Mouse (Mus musculus): ENCODE measurements around the gene Olfr452. TPM values are rescaled to one million over a fixed set of nuclear protein-coding genes. Genes with fewer than 3 reads are reported as not detected.

Olfr452 gene
- not detected in 2 replicates for total RNA-seq (2017)

DNA sequence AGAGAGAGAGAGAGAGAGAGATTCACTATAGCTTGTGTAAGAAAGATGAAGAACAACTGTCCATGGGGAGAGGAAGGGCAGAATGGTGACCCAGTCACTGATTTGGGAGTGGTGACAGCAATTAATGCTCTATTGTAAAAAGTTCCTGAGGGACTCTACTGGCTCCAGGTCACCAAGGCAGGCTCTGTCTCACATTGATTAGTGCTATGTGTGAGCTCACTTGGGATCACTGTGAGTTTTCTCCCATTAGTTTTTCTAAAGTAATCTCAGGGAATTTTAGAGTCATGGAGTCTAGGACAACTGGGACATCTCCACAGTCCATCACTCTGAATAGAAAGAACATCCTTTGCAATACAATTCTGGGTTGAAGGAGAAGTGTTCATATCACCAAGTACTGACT lies at the start of gene Olfr452:
Olfr452 (plus strand) TSS at position 301 of the 400 bp plus-strand sequence.
- no peak for ATAC-seq (replicated peaks in 1 of 2; ENCODE audit: insufficient read depth in 1 of 2, low FRiP score in 2 of 2, low TSS enrichment in 1 of 2, low read depth in 1 of 2, poor library complexity in 2 of 2, severe bottlenecking in 2 of 2)

DNA sequence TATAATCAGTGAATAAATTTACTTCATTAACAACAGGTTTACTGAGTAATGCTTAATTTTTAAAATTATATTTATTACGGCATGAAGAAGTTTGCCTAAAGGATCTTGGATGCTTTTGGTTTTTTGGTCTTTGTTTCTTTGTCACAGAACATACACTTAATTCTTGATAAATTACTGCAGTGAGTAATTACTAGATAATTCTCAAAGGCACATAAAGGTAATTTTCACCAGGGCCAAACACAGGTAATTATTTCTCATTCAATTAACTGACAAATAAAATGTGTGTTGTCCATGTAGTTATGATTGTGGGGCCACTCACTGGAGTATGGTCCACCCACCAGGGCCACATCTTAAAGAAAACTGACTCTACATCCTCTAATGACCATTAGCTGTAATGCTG lies 45.8 kb upstream of the Olfr452 start, which contains the start of gene Olfr453:
Olfr453 (plus strand) TSS at position 301 of the 400 bp plus-strand sequence.
- no peak for ATAC-seq (replicated peaks in 1 of 2; ENCODE audit: insufficient read depth in 1 of 2, low FRiP score in 2 of 2, low TSS enrichment in 1 of 2, low read depth in 1 of 2, poor library complexity in 2 of 2, severe bottlenecking in 2 of 2)

DNA sequence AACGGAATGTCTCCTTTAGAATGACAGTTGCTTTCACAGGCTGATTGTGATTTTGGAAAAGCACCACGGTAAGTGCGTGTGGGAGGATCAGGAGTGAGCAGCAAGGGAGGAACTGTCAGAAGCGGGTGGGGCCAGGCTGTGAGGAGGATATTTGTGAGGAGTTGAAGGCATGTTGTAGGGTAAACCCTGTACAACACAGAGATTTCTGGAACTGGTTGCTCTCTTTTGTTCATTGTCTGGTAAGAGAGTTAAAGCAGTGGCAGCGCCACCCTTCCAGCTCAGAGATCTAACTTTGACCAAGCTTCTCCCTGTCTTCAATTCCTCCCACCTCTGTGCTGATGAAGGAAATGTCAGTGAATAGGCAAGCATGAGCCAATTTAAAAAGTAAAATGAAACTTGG lies 42.6 kb upstream of the Olfr452 start:
- no peak for ATAC-seq (replicated peaks in 1 of 2; ENCODE audit: insufficient read depth in 1 of 2, low FRiP score in 2 of 2, low TSS enrichment in 1 of 2, low read depth in 1 of 2, poor library complexity in 2 of 2, severe bottlenecking in 2 of 2)

DNA sequence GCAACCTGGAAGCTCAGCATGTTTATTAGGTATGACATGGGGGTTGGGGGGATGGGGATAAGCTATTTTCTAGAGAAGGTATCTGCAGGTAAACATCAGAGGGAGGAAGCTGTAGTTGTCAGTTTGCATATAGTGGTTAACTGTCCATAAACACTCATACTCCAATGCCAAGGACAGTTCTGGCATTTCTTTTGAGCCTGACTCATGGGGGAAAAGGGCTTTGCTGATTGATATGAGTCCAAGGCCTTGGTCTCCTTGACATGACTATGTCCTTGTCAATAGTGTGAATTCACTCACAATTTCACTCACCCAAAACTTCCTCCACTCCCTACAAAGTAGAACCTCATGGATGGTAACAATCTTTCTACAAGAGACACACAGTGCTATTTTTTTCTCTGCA lies 37.0 kb upstream of the Olfr452 start:
- no peak for ATAC-seq (replicated peaks in 1 of 2; ENCODE audit: insufficient read depth in 1 of 2, low FRiP score in 2 of 2, low TSS enrichment in 1 of 2, low read depth in 1 of 2, poor library complexity in 2 of 2, severe bottlenecking in 2 of 2)

DNA sequence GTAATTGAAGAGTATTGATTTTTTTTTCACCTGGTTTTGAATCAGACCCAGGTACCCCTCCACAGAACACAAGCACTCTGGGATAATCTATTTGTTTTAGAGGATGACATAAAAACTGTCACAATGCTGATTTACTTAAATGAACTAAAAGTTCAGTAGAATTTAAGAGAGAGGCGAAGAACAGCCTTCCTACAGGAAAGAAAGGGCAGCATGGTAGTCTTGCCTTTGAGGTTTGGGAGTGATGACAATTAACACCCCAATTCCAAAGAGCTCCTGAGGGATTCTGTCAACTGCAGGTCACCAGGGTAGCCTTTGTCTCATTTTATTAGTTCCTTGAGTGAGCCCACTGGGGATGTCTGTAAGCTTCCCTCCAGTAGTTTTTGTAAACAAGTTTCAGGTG lies 28.8 kb upstream of the Olfr452 start, which contains the start of gene Olfr38:
Olfr38 (plus strand) TSS at position 301 of the 400 bp plus-strand sequence.
- ATAC-seq (replicated peaks in 1 of 2; ENCODE audit: insufficient read depth in 1 of 2, low FRiP score in 2 of 2, low TSS enrichment in 1 of 2, low read depth in 1 of 2, poor library complexity in 2 of 2, severe bottlenecking in 2 of 2): no peak

DNA sequence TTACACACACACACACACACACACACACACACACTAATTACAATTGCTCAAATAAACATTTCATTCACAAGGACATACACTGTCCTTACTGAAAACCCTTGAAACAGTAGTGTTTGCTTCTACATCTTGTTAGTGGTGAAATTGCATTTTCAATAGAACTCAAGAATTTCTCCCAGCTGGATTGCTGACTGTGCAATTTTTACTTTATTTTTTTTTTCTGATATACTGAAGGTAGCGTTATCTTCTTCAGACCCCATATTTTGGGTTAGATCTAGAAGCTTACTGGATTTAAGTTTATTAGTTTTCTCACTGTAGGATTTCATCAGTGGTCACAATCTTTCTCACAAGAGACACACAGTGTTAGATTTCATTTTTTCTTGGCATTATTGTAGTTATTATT lies 7.8 kb upstream of the Olfr452 start:
- ATAC-seq (replicated peaks in 1 of 2; ENCODE audit: insufficient read depth in 1 of 2, low FRiP score in 2 of 2, low TSS enrichment in 1 of 2, low read depth in 1 of 2, poor library complexity in 2 of 2, severe bottlenecking in 2 of 2): no peak

DNA sequence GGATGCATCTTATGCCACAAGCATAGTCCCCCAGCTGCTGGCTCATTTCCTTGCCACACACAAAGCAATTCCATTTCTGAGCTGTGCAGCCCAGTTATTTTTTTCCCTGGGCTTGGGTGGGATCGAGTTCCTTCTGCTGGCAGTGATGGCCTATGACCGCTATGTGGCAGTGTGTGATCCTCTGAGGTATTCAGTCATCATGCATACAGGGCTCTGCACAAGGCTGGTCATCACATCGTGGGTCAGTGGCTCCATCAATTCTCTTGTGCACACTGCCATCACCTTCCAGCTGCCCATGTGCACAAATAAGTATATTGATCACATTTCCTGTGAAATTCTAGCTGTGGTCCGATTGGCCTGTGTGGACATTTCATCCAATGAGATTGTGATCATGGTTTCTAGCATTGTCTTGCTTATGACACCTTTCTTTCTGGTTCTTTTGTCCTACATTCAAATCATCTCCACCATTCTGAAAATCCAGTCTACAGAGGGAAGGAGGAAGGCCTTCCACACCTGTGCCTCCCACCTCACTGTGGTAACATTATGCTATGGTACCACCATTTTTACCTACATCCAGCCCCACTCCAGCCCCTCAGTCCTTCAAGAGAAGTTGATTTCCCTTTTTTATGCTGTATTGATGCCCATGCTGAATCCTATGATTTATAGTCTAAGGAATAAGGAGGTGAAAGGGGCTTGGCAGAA lies 5.5 kb downstream of the Olfr452 start:
- ATAC-seq (replicated peaks in 1 of 2; ENCODE audit: insufficient read depth in 1 of 2, low FRiP score in 2 of 2, low TSS enrichment in 1 of 2, low read depth in 1 of 2, poor library complexity in 2 of 2, severe bottlenecking in 2 of 2): no peak; a peak in 1 of 4 replicates

DNA sequence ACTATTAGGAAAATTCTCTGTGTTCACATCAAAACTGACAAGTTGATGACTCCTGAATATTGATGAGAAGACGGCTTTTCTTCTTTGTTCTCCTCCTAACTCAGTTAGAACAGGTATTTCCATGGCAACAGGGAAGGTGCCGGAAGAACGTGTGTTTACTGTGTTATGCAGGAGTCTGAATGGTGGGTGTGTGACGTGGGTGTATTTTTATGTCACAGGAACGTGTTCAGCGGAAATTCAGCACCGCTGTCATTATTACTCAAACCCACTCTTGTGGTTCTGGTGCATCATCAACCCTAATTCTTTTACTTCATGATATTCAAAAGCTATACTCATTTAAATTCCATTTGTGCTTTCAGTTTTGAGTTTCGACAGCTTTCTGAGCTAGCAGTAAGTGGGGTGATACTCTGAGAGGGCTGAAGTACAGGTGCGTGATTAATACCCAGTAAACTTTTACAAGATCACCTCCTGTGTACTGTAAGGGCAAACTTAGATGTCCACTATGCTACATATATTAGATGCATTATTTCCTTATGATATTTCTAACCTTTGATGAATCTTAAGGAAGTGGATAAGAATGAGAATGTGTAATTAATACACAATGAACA lies 6.2 kb downstream of the Olfr452 start:
- ATAC-seq (replicated peaks in 1 of 2; ENCODE audit: insufficient read depth in 1 of 2, low FRiP score in 2 of 2, low TSS enrichment in 1 of 2, low read depth in 1 of 2, poor library complexity in 2 of 2, severe bottlenecking in 2 of 2): no peak

DNA sequence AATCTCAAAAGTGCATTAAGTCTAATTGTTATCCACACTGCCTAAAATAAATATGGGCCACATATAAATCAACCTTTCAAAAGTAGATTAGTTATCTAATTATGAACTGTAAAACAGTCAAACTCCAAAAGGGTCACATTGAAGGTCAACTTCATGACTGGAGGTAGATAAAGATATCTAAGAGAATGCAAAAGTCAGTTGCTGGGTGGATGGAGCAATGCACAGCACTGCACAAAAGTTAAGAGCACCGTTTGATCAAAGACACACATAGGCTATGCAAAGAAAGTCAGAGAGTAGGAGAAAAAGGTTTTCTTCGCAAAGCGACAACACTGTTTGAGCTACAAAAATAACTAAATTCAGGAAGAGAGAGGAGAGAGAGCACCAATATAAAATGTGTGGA lies 10.1 kb downstream of the Olfr452 start:
- no peak for ATAC-seq (replicated peaks in 1 of 2; ENCODE audit: insufficient read depth in 1 of 2, low FRiP score in 2 of 2, low TSS enrichment in 1 of 2, low read depth in 1 of 2, poor library complexity in 2 of 2, severe bottlenecking in 2 of 2)

DNA sequence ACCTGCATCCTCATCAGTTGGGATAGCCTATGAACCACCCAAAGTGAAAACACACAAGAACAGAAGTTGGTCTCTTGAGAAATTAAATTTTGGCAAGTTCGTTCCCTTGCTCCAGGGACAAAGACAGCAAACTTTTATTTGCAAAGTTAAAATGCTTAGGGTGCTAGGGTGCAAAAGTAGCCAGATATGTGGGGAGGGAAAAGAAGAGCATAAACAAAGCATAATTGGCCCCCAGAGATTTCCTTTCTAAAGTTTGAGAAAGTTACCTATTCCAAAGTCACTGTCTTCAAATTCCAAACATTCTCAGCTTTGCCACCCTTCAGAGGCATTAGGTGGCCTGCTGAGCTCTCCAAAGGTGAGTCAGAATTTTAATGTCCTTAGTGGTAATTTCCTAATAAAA lies 26.7 kb downstream of the Olfr452 start, which contains the start of gene Olfr450:
Olfr450 (plus strand) TSS at position 301 of the 400 bp plus-strand sequence.
- ATAC-seq (replicated peaks in 1 of 2; ENCODE audit: insufficient read depth in 1 of 2, low FRiP score in 2 of 2, low TSS enrichment in 1 of 2, low read depth in 1 of 2, poor library complexity in 2 of 2, severe bottlenecking in 2 of 2): no peak

DNA sequence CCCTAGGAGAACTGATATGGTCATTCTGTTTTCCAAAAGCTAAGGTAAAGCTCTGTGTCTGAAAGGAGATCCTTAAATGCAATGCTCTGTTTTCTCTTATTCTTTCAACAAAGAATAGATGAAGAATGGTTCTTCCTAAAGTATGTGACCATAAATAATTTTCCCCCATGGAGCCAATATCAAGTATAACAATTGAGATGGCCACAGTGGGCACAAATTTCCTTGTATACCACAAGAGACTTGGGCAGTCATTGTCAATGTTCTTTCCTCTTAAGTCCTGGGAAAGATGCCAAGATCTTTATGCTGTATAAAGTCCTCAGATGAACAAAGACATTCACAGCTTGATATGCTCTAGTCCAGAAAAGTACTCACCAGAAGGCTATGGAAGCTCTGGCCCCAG lies 49.2 kb downstream of the Olfr452 start, which contains the start of gene Olfr449:
Olfr449 (plus strand) TSS at position 301 of the 400 bp plus-strand sequence.
- no peak for ATAC-seq (replicated peaks in 1 of 2; ENCODE audit: insufficient read depth in 1 of 2, low FRiP score in 2 of 2, low TSS enrichment in 1 of 2, low read depth in 1 of 2, poor library complexity in 2 of 2, severe bottlenecking in 2 of 2)

Other genes with a start within 250 kb of the Olfr452 start
- not detected in 2 replicates for gene Olfr455, start 237.5 kb upstream of the Olfr452 start, total RNA-seq (2017)
- gene Tcaf3, start 187.4 kb upstream of the Olfr452 start, total RNA-seq (2017): not detected in 2 replicates
- 0.20 and 1.3 TPM in 2 replicates for gene Tcaf2, start 139.8 kb upstream of the Olfr452 start, total RNA-seq (2017)
- gene Tcaf1, start 75.0 kb upstream of the Olfr452 start, total RNA-seq (2017): 3.0 and 12.7 TPM in 2 replicates
- not detected in 2 replicates for gene Olfr453, start 45.7 kb upstream of the Olfr452 start, total RNA-seq (2017)
- gene Olfr38, start 28.7 kb upstream of the Olfr452 start, total RNA-seq (2017): not detected in 2 replicates
- not detected in 2 replicates for gene Olfr450, start 26.8 kb downstream of the Olfr452 start, total RNA-seq (2017)
- not detected in 2 replicates for gene Olfr449, start 49.3 kb downstream of the Olfr452 start, total RNA-seq (2017)
- gene Olfr448, start 105.3 kb downstream of the Olfr452 start, total RNA-seq (2017): not detected in 2 replicates
- gene Olfr447, start 123.8 kb downstream of the Olfr452 start, total RNA-seq (2017): not detected in 2 replicates
- not detected in 2 replicates for gene Olfr446, start 136.3 kb downstream of the Olfr452 start, total RNA-seq (2017)
- not detected in 2 replicates for gene Olfr444, start 164.0 kb downstream of the Olfr452 start, total RNA-seq (2017)